Mouse (Mus musculus) sigmoid colon, adult 10 weeks (tissue): ENCODE data around the gene Slc6a18. TPM values are rescaled to one million over a fixed set of nuclear protein-coding genes. Genes with fewer than 3 reads are reported as not detected.

Experiments
- polyA plus RNA-seq: library from polyadenylated mRNA; stranded (reverse); fragments of 350-450 nt; fragmentation: Illumina TruSeq; extraction: RNeasy Lipid Tissue Mini Kit (QIAGEN cat#74804); gene quantifications from one replicate; pipeline ENCODE4 v1.2.3, GENCODE M21; 2014; ENCODE audit warnings: low read depth, low replicate concordance

Gene Slc6a18
- not detected for polyA plus RNA-seq

GRCm38 (mm10) chr13:73677853-73678252, at the start of gene Slc6a18:
Slc6a18 (minus strand) TSS chr13:73678023.

GRCm38 (mm10) chr13:73704694-73705325, 27.0 kb upstream of the Slc6a18 start, which contains the start of gene Slc6a19:
Slc6a19 (minus strand) TSS chr13:73704865.

GRCm38 (mm10) chr13:73626745-73627549, 50.9 kb downstream of the Slc6a18 start, which contains the start of gene Tert:
Tert (plus strand) TSS chr13:73626911.

Other genes with a start within 250 kb of the Slc6a18 start
- 10.2 TPM for gene Lpcat1, start 210.8 kb downstream of the Slc6a18 start, polyA plus RNA-seq
- gene Slc6a3, start 141.3 kb downstream of the Slc6a18 start, polyA plus RNA-seq, result not detected
- gene Clptm1l, start 74.0 kb downstream of the Slc6a18 start, polyA plus RNA-seq, result 89.8 TPM
- 1.5 TPM for gene Tert, start 51.1 kb downstream of the Slc6a18 start, polyA plus RNA-seq
- 0.91 TPM for gene Slc6a19, start 26.8 kb upstream of the Slc6a18 start, polyA plus RNA-seq
- gene Slc12a7, start 55.1 kb upstream of the Slc6a18 start, polyA plus RNA-seq, result 12.4 TPM
- gene Nkd2, start 169.6 kb upstream of the Slc6a18 start, polyA plus RNA-seq, result 3.6 TPM